ENCODE assay signal across 8 mouse cellular contexts in genomic region chr6:129095166-129095565, GRCm38 (mm10). TPM values are rescaled to one million over a fixed set of nuclear protein-coding genes. Genes with fewer than 3 reads are reported as not detected.
DNase-seq lines count a peak whose midpoint lies in the region; ATAC-seq and TF ChIP-seq lines count a peak whose summit lies in the region.

No protein-coding gene starts in this region.

- no peak overlapping the region for H3K27ac ChIP-seq in midbrain, embryonic 13.5 days
- H3K27ac ChIP-seq in midbrain, embryonic 10.5 days (replicated peaks): no peak overlapping the region
- H3K27ac ChIP-seq in cortical plate, adult 2 months (ENCODE audit: insufficient read depth, low read length): no peak overlapping the region
- H3K27ac ChIP-seq in liver, embryonic 16.5 days (ENCODE audit: low read length): no peak overlapping the region

- DNase-seq in cerebellum, postnatal 10 days: peak; percentile 31 to 46
- DNase-seq in cerebellum, adult 11-12 months: no peak
- DNase-seq in midbrain, embryonic 10.5 days (ENCODE audit: low spot score): no peak
- DNase-seq in induced T-regulatory cell, adult 2 months (ENCODE audit: low read depth): peak; percentile 73
- no peak for DNase-seq in cerebellum, postnatal 4 days (ENCODE audit: low spot score in 2 of 2)

- 0 out of 2 replicates have a peak, but pooled peaks have one; percentile 50 for ATAC-seq in midbrain, embryonic 13.5 days
- ATAC-seq in liver, embryonic 16.5 days (ENCODE audit: low read depth): peak; percentile 39; the same call in 1 of the 2 replicates

- peak; percentile 42; the same call in 1 of the 2 replicates for TF ChIP-seq CTCF in cortical plate, adult 2 months (IDR thresholded peaks at IDR 0.05; ENCODE audit: extremely low read depth, insufficient read depth, low read length)

- H3K9ac ChIP-seq in midbrain, embryonic 13.5 days (replicated peaks): no peak overlapping the region
- H3K9ac ChIP-seq in liver, embryonic 16.5 days (ENCODE audit: low read depth, low read length): no peak overlapping the region

- H3K27me3 ChIP-seq in midbrain, embryonic 13.5 days: no peaks in the 10 kb centered on the region
- H3K27me3 ChIP-seq in midbrain, embryonic 10.5 days (ENCODE audit: low read depth, poor library complexity, severe bottlenecking): no peaks in the 10 kb centered on the region
- no peaks in the 10 kb centered on the region for H3K27me3 ChIP-seq in liver, embryonic 16.5 days (ENCODE audit: control insufficient read depth, insufficient read depth, low read depth, low read length)

- no peak for TF ChIP-seq POLR2A in cortical plate, adult 2 months (IDR thresholded peaks at IDR 0.05; ENCODE audit: extremely low read depth, insufficient read depth, low read length)

- H3K4me1 ChIP-seq in midbrain, embryonic 13.5 days (replicated peaks): no peaks in the 10 kb centered on the region
- H3K4me1 ChIP-seq in midbrain, embryonic 10.5 days: no peaks in the 10 kb centered on the region
- H3K4me1 ChIP-seq in cortical plate, adult 2 months (ENCODE audit: control insufficient read depth, insufficient read depth, low read length): no peaks in the 10 kb centered on the region
- no peaks in the 10 kb centered on the region; the same call in 1 of the 2 replicates for H3K4me1 ChIP-seq in liver, embryonic 16.5 days (ENCODE audit: control insufficient read depth, low read depth, low read length)

- H3K4me3 ChIP-seq in midbrain, embryonic 13.5 days (replicated peaks): no peak overlapping the region
- no peak overlapping the region for H3K4me3 ChIP-seq in midbrain, embryonic 10.5 days
- H3K4me3 ChIP-seq in cortical plate, adult 2 months (ENCODE audit: insufficient read depth, low read length): no peak overlapping the region
- no peak overlapping the region for H3K4me3 ChIP-seq in liver, embryonic 16.5 days (ENCODE audit: low read depth, low read length)

- H3K4me2 ChIP-seq in midbrain, embryonic 13.5 days (replicated peaks): no peak overlapping the region
- no peak overlapping the region for H3K4me2 ChIP-seq in liver, embryonic 16.5 days (ENCODE audit: low read depth, low read length)

- no peaks in the 10 kb centered on the region for H3K36me3 ChIP-seq in midbrain, embryonic 13.5 days
- H3K36me3 ChIP-seq in midbrain, embryonic 10.5 days: no peaks in the 10 kb centered on the region
- H3K36me3 ChIP-seq in liver, embryonic 16.5 days (ENCODE audit: control insufficient read depth, insufficient read depth): no peaks in the 10 kb centered on the region

- 0 out of 2 replicates have a peak, but pooled peaks cover 3% of the 10 kb centered on the region for H3K9me3 ChIP-seq in midbrain, embryonic 13.5 days
- no peaks in the 10 kb centered on the region for H3K9me3 ChIP-seq in midbrain, embryonic 10.5 days (replicated peaks)
- H3K9me3 ChIP-seq in liver, embryonic 16.5 days (replicated peaks; ENCODE audit: control insufficient read depth, low read length): no peaks in the 10 kb centered on the region

RNA-seq across cellular contexts. Expression of gene Clec2e, which starts 5.5 kb away (rescaled TPM):
- polyA plus RNA-seq in midbrain, embryonic 13.5 days (2015; fragmentation: Nextera tagmentation; extraction: Ambion mirVana): not detected in 2 replicates
- not detected in 2 replicates for polyA plus RNA-seq in midbrain, embryonic 10.5 days (2016; fragmentation: Nextera tagmentation; extraction: Ambion mirVana)
- polyA plus RNA-seq in cortical plate, adult 2 months (2012; rRNA removed): not detected in 2 replicates
- 0.08 TPM in 1 of 2 replicates, not detected in the other for polyA plus RNA-seq in liver, embryonic 16.5 days (2015; fragmentation: Nextera tagmentation; extraction: Ambion mirVana)

RNA-seq across cellular contexts. Expression of gene Klrb1f, which starts 49.5 kb away (rescaled TPM):
- polyA plus RNA-seq in midbrain, embryonic 13.5 days (2015; fragmentation: Nextera tagmentation; extraction: Ambion mirVana): 0.17 and 0.23 TPM in 2 replicates
- polyA plus RNA-seq in midbrain, embryonic 10.5 days (2016; fragmentation: Nextera tagmentation; extraction: Ambion mirVana): 0.25 TPM in 1 of 2 replicates, not detected in the other
- 0.09 TPM in 1 of 2 replicates, not detected in the other for polyA plus RNA-seq in cortical plate, adult 2 months (2012; rRNA removed)
- polyA plus RNA-seq in liver, embryonic 16.5 days (2015; fragmentation: Nextera tagmentation; extraction: Ambion mirVana): 0.45 and 0.50 TPM in 2 replicates

Comparison
In these comparisons a context has a peak if more than half of its experiments do, and no peak if none do; other contexts are left out.
1. DNase-seq: peak in cerebellum, postnatal 10 days (2 of 2) and induced T-regulatory cell, adult 2 months (single experiment); none in cerebellum, adult 11-12 months (single experiment), midbrain, embryonic 10.5 days (single experiment) and cerebellum, postnatal 4 days (0 of 2).